Mouse (Mus musculus): ENCODE measurements around the gene Fam107a.

Fam107a gene

DNA sequence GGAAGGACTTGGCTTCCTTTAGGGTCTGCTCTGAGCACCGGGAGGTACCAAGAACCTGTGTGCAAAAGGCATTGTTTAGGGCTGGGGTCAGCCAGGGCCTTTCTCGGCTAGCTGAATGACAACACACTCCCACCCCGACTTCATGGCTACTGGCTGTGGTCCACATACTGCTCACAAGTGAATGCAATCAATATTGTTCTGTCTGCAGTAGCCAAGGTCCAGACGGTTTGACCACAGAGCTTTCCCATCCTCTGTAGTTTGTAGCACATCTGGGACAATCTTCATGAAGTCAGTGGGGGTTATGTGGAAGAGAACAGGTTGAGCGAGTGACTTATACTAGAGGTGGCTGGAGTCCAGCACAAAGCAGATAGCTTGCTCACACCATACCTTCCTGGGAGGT lies 60.9 kb downstream of the Fam107a start:
- DNase-seq (ENCODE audit: low spot score in 2 of 2): no peak

DNA sequence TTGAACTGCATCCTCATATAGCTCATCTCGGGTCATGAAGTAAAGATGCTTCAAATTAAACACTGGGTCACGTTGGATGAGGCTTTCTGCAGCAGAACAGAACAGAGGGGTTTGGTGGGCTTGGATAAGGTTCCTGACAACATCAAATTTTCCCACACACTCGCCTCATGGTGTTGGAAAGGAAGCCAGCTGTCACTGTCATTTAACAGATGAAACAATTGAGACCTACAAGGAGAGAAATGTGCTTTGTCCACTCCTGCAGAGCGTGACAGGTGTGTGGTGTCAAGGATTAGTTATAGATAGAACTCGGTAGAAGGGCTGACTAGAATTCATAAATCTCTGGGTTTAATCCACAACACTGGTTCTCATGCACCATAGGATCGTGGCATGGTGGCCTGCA lies 61.8 kb downstream of the Fam107a start:
- no peak for DNase-seq (ENCODE audit: low spot score in 2 of 2)

DNA sequence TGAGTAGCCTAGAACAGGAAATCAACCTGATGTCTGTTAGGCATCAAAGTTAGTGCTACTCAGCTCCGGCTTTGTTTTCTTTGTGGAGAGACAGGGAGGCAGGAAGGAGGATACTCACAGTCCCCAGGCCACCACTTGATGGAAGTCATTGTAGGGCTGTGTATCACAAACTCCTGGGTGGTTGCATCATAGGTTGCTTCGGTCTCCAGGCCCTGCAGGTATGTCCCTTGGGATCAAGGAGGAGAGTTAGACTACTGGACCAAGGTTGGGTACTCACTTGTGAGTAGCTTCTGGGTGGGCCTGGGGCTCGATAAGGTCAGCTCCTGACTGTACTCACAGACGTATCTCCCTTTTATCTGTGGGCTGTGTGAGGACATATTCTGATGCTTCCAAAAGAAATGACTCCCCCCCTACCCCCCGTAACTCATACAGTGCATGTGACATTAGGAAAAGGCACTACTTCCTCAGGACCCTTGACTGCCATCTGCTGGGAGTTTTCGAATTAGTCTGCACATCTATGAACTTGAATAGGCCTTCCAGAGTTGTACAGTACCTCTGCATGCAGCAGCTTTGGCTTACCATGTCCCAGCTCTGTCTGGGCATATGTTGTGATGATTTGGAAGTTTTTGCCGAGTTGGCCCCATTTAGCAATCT lies 62.6 kb downstream of the Fam107a start:
- DNase-seq (ENCODE audit: low spot score in 2 of 2): peak in 1 of 2 experiments; percentile 73

DNA sequence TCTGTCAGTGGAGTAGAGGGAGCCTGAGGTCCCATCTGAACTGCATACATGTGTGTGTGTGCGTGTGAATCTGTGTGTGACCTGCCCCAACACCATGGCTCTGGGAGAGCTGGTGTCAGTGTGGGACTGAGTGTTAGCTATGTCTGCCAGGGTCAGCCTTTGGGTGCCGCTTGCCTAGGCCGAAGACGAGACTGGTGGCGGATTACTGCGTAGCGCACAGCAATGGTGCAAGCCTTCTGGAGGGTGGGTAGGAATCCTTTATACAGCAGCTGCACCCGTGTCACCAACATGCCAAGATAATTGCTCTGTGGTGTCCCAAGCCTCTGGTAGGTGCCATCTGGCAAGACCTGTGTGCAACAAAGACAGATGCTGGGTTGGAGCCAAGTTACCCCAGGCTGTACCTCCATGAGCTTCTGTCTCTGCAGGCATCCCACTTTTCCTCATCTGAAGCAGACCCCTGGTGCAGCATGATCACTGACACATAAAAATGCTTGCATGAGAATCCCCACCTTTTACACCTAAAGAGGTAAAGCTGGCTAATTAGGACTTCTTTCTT lies 66.4 kb downstream of the Fam107a start:
- DNase-seq (ENCODE audit: low spot score in 2 of 2): no peak

DNA sequence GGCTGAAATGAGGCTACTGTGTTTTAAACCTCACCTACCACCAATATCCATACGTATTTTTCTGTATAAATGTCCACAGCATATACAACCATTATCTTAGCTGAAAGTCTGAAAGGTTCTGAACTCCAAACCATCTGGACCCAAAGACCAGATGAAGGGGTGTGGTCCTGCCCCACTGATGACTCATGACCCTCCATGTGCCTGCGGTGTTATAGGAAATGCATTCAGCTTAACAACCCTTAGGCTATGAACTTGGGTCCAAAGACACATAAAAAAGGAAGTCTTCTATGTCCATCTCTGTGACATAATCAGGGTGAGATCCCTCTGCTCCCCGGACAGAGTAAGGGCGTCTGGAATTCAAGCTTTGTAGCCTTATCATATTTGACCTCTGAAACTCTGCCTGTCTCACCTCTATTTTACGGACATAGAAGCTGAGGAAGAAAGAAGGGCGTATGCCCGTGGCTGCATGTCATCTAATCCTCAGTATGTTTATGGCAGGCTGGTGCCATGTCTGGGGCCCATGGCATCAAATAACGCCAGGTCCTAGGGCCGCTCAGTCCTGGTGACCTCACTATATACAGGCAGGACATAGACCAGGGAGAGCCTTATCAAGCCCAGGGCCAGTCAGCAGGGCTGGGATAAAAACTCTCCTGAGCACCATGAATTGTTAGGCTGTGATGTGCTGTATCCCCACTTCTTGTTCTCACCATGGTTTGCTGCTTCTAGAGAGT lies 67.5 kb downstream of the Fam107a start:
- no peak for DNase-seq (ENCODE audit: low spot score in 2 of 2)

DNA sequence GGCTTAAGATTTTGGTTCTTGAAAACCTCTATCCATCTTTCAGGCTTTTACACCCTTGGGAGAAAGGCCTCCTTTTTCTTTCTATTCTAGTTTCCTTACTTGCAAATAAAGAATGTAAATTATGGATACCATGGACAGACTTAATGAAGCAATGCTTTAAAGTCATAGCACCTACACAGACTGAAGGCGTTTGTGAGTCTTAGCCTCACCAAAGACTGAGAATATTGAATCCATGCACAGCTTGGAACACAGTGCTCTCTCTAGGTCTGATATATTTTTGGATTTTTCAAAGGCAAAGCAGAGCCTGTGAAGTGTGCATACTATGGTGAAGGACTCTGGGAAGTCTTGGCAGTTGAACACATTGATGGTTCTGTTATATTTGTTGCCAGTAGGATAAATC lies 68.6 kb downstream of the Fam107a start:
- DNase-seq (ENCODE audit: low spot score in 2 of 2): no peak

DNA sequence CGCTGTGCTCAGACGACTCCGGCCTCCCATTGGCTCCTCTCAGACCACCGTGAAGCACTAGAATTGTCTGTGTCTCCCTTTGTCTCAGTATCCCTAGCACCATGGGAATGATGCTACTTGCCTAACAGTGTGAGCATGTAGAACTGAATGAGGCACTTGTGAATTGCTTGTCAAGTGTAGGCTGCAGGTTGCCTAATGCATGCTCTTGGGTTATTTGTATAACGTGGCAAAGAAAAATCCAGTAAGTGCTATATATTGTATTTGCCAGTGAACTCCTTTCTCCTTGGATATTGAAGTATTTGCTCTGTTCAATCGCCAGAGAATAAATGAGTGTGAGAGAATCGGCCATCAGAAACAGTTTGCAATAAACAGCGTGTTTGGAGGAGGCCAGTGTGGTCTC lies 70.9 kb downstream of the Fam107a start:
- DNase-seq (ENCODE audit: low spot score in 2 of 2): no peak

All from spleen, postnatal 10 days (tissue).